In the genomic region with DNA sequence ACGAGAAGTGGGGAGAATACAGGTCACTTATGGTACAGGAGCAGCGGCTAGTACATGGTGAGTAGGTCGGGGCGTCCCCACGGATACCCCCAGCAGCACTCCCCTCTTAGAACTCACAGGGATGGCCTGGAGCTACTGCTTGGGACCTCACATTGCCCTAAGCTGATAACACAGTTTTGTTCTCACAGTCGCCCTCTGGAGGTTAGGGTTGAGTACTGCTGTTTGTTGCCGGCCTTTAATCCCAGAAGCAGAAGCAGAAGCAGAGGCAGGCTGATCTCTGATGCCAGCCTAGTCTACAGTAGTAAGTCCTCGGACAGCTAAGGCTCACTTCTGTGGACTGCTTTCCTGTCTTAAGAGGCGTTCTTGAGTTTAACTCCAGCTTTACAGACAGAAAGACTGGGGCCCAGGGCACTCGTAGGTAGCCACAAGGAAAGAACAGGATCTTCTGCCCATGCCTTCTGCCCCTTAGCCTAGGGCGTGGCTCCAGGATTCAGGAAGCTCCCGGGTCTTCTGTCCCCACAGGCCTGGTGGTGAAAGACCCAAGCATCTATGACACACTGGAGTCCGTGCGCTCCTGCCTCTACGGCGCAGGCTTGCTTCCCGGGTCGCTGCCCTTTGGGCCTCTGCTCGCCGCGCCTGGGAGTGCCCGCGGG, we compare ENCODE assay signal across 8 mouse cellular contexts. TPM values are rescaled to one million over a fixed set of nuclear protein-coding genes. Genes with fewer than 3 reads are reported as not detected.
DNase-seq lines count a peak whose midpoint lies in the region; ATAC-seq and TF ChIP-seq lines count a peak whose summit lies in the region.

No protein-coding gene starts in this region.

- H3K9me3 ChIP-seq in heart, embryonic 13.5 days = no peaks in the 10 kb centered on the region
- no peaks in the 10 kb centered on the region for H3K9me3 ChIP-seq in limb, embryonic 10.5 days (replicated peaks)
- H3K9me3 ChIP-seq in midbrain, embryonic 15.5 days = no peaks in the 10 kb centered on the region

- peaks cover 40% of the 10 kb centered on the region for H3K36me3 ChIP-seq in heart, embryonic 13.5 days
- peaks cover 60% of the 10 kb centered on the region for H3K36me3 ChIP-seq in limb, embryonic 10.5 days
- no peaks in the 10 kb centered on the region for H3K36me3 ChIP-seq in midbrain, embryonic 15.5 days (replicated peaks)

- no peaks in the 10 kb centered on the region for H3K27me3 ChIP-seq in cerebellum, adult 2 months (ENCODE audit: control insufficient read depth, insufficient read depth, low read length)
- peaks cover 19% of the 10 kb centered on the region; the same call in 1 of the 2 replicates for H3K27me3 ChIP-seq in heart, embryonic 13.5 days (replicated peaks)
- peaks cover 18% of the 10 kb centered on the region for H3K27me3 ChIP-seq in limb, embryonic 10.5 days (ENCODE audit: low read depth, poor library complexity, severe bottlenecking)
- H3K27me3 ChIP-seq in midbrain, embryonic 15.5 days (replicated peaks) = no peaks in the 10 kb centered on the region

- no peak for DNase-seq in cerebellum, adult 2 months
- DNase-seq in cerebellum, adult 9-11 months = no peak
- peak; percentile 54 for DNase-seq in NIH3T3 (ENCODE audit: low read depth)
- DNase-seq in limb, embryonic 10.5 days (ENCODE audit: low spot score) = no peak
- no peak for DNase-seq in layer of hippocampus, adult 9-11 months
- no peak for DNase-seq in frontal cortex, adult 2 months (ENCODE audit: extremely low spot score in 1 of 2, low spot score in 1 of 2)

- no peak for ATAC-seq in heart, embryonic 13.5 days (ENCODE audit: extremely low read depth, insufficient number of reproducible peaks, low FRiP score, low TSS enrichment)
- no peak for ATAC-seq in midbrain, embryonic 15.5 days (replicated peaks)

- no peak for TF ChIP-seq POLR2A in cerebellum, adult 2 months (IDR thresholded peaks at IDR 0.05; ENCODE audit: borderline replicate concordance, insufficient read depth, low read length)

- TF ChIP-seq CTCF in cerebellum, adult 2 months (IDR thresholded peaks at IDR 0.05; ENCODE audit: borderline replicate concordance, insufficient read depth, low read depth, low read length) = peak; percentile 49; the same call in 1 of the 2 replicates

- H3K27ac ChIP-seq in cerebellum, adult 2 months (ENCODE audit: insufficient read depth, low read length) = no peak overlapping the region
- H3K27ac ChIP-seq in heart, embryonic 13.5 days (replicated peaks) = no peak overlapping the region
- H3K27ac ChIP-seq in limb, embryonic 10.5 days = peak overlapping the region; percentile 54; the same call in 1 of the 2 replicates
- no peak overlapping the region for H3K27ac ChIP-seq in midbrain, embryonic 15.5 days

- H3K4me1 ChIP-seq in cerebellum, adult 2 months (ENCODE audit: control insufficient read depth, insufficient read depth, low read length) = peaks cover 8% of the 10 kb centered on the region
- peaks cover 47% of the 10 kb centered on the region for H3K4me1 ChIP-seq in heart, embryonic 13.5 days
- peaks cover 76% of the 10 kb centered on the region for H3K4me1 ChIP-seq in limb, embryonic 10.5 days
- H3K4me1 ChIP-seq in midbrain, embryonic 15.5 days = no peaks in the 10 kb centered on the region; the same call in 1 of the 2 replicates

- WGBS in cerebellum, adult 2 months = 77% methylated on average over 23 of the region's 23 CpGs
- 70% methylated on average over 23 of the region's 23 CpGs for WGBS in heart, embryonic 13.5 days
- WGBS in limb, embryonic 10.5 days = 74% methylated on average over 23 of the region's 23 CpGs
- 75% methylated on average over 23 of the region's 23 CpGs for WGBS in midbrain, embryonic 15.5 days

- H3K9ac ChIP-seq in heart, embryonic 13.5 days = peak overlapping the region; percentile 72
- H3K9ac ChIP-seq in midbrain, embryonic 15.5 days = no peak overlapping the region

- no peak overlapping the region for H3K4me3 ChIP-seq in cerebellum, adult 2 months (replicated peaks; ENCODE audit: insufficient read depth, low read depth, low read length)
- peak overlapping the region; percentile 38 for H3K4me3 ChIP-seq in heart, embryonic 13.5 days
- peak overlapping the region; percentile 28 for H3K4me3 ChIP-seq in limb, embryonic 10.5 days
- H3K4me3 ChIP-seq in midbrain, embryonic 15.5 days = peak overlapping the region; percentile 24

- peak overlapping the region; percentile 67 for H3K4me2 ChIP-seq in heart, embryonic 13.5 days
- peak overlapping the region; percentile 46 for H3K4me2 ChIP-seq in midbrain, embryonic 15.5 days

RNA-seq across cellular contexts. Expression of gene Grasp, which starts 7.1 kb away (rescaled TPM):
- 5.0 and 5.3 TPM in 2 replicates for polyA plus RNA-seq in cerebellum, adult 2 months (2012; rRNA removed)
- polyA plus RNA-seq in heart, embryonic 13.5 days (2015; fragmentation: Nextera tagmentation; extraction: Ambion mirVana) = 3.8 and 4.4 TPM in 2 replicates
- 5.4 and 6.9 TPM in 2 replicates for polyA plus RNA-seq in limb, embryonic 10.5 days (2016; fragmentation: Nextera tagmentation; extraction: Ambion mirVana)
- 1.3 and 1.9 TPM in 2 replicates for polyA plus RNA-seq in midbrain, embryonic 15.5 days (2015; fragmentation: Nextera tagmentation; extraction: Ambion mirVana)
- polyA plus RNA-seq in frontal cortex, adult 2 months (2012; rRNA removed) = 43.9 and 53.5 TPM in 2 replicates

RNA-seq across cellular contexts. Expression of gene Nr4a1, which starts 22.9 kb away (rescaled TPM):
- 13.1 and 16.4 TPM in 2 replicates for polyA plus RNA-seq in cerebellum, adult 2 months (2012; rRNA removed)
- polyA plus RNA-seq in heart, embryonic 13.5 days (2015; fragmentation: Nextera tagmentation; extraction: Ambion mirVana) = 10.4 and 10.8 TPM in 2 replicates
- 4.1 and 7.1 TPM in 2 replicates for polyA plus RNA-seq in limb, embryonic 10.5 days (2016; fragmentation: Nextera tagmentation; extraction: Ambion mirVana)
- polyA plus RNA-seq in midbrain, embryonic 15.5 days (2015; fragmentation: Nextera tagmentation; extraction: Ambion mirVana) = 4.2 and 4.9 TPM in 2 replicates
- 80.9 and 169 TPM in 2 replicates for polyA plus RNA-seq in frontal cortex, adult 2 months (2012; rRNA removed)

RNA-seq across cellular contexts. Expression of gene Atg101, which starts 53.0 kb away (rescaled TPM):
- polyA plus RNA-seq in cerebellum, adult 2 months (2012; rRNA removed) = 46.8 and 49.6 TPM in 2 replicates
- 50.6 and 56.1 TPM in 2 replicates for polyA plus RNA-seq in heart, embryonic 13.5 days (2015; fragmentation: Nextera tagmentation; extraction: Ambion mirVana)
- polyA plus RNA-seq in limb, embryonic 10.5 days (2016; fragmentation: Nextera tagmentation; extraction: Ambion mirVana) = 92.3 and 97.5 TPM in 2 replicates
- polyA plus RNA-seq in midbrain, embryonic 15.5 days (2015; fragmentation: Nextera tagmentation; extraction: Ambion mirVana) = 83.9 and 84.3 TPM in 2 replicates
- polyA plus RNA-seq in frontal cortex, adult 2 months (2012; rRNA removed) = 50.2 and 58.3 TPM in 2 replicates

RNA-seq across cellular contexts. Expression of gene Acvr1b, which starts 57.3 kb away (rescaled TPM):
- polyA plus RNA-seq in cerebellum, adult 2 months (2012; rRNA removed) = 54.5 and 55.2 TPM in 2 replicates
- polyA plus RNA-seq in heart, embryonic 13.5 days (2015; fragmentation: Nextera tagmentation; extraction: Ambion mirVana) = 5.4 and 6.0 TPM in 2 replicates
- 5.0 and 5.7 TPM in 2 replicates for polyA plus RNA-seq in limb, embryonic 10.5 days (2016; fragmentation: Nextera tagmentation; extraction: Ambion mirVana)
- 23.3 and 24.9 TPM in 2 replicates for polyA plus RNA-seq in midbrain, embryonic 15.5 days (2015; fragmentation: Nextera tagmentation; extraction: Ambion mirVana)
- polyA plus RNA-seq in frontal cortex, adult 2 months (2012; rRNA removed) = 68.4 and 68.6 TPM in 2 replicates
